Mouse (Mus musculus) monocyte, adult 59 days (primary cell): ENCODE results near the gene Higd2a. TPM values are rescaled to one million over a fixed set of nuclear protein-coding genes. Genes with fewer than 3 reads are reported as not detected.

Source experiments
- total RNA-seq, 2 experiments: library from RNA; stranded (reverse); gene quantifications; one replicate each; pipeline ENCODE4 v1.2.4; 2023

The Higd2a gene
- total RNA-seq: 10 to 100 TPM; 93.5 to 98.7 TPM

DNA sequence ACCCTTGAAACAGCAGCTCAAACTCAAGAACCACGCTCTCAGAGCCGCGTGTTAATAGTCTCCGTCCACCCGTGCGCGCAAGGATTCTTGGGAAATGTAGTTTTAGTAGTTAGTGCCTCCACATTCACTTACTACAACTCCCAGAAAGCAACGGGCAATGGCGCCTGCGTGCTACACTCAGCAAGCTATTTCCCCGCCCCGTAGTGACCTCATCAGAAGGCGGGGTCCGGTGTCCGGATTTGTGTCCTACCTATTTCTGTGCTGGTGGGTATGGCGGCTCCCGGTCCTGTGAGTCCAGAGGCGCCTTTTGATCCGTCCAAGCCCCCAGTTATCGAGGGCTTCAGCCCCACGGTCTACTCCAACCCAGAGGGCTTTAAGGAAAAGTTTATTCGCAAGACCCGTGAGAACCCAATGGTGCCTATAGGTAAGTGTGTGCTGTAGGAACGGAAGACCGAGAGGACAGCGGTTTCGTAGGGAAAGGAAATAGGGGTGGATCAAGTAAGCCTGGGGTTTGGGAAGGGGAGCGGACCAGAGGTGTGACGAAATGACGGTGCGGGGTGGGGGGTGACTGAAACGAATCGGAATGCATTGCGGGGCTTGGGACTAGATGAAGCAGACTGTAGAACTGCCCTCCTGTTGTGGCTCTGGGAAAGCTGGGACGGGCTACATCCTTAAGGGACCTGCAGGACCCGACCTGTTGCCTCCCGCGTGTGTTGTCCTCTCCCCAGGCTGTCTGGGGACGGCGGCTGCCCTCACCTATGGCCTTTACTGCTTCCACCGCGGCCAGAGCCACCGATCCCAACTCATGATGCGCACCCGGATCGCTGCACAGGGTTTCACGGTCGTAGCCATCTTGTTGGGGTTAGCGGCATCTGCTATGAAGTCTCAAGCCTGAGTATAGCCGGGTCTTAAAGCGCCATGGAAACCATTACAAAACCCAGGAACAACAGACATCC lies at the start of gene Higd2a, which contains the start of gene Nop16:
Gene Higd2a (plus strand): TSS at position 212 of the 956 bp plus-strand sequence.
Gene Nop16 (minus strand): TSS at position 95 of the 956 bp plus-strand sequence.

DNA sequence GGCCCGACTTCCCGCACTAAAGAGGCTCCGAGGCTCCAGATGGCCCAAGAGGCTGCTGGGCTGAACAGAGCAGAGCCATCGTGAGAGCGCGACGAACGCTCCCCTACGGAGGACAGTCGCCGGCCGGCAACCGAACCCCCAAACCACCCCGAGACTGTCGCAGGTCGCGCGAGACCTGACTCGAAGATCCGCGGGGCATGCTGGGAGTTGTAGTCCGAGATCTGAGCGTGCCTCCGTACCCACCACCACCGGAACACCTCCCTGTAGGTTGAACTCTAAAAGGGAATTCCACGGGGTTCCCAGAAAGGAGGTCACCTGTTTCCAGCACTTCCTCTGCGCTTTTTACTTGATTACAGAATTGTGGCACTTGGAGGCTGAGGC lies 24.8 kb upstream of the Higd2a start, which contains the start of gene 4833439L19Rik:
Gene 4833439L19Rik (minus strand): TSS at position 235 of the 381 bp plus-strand sequence.

DNA sequence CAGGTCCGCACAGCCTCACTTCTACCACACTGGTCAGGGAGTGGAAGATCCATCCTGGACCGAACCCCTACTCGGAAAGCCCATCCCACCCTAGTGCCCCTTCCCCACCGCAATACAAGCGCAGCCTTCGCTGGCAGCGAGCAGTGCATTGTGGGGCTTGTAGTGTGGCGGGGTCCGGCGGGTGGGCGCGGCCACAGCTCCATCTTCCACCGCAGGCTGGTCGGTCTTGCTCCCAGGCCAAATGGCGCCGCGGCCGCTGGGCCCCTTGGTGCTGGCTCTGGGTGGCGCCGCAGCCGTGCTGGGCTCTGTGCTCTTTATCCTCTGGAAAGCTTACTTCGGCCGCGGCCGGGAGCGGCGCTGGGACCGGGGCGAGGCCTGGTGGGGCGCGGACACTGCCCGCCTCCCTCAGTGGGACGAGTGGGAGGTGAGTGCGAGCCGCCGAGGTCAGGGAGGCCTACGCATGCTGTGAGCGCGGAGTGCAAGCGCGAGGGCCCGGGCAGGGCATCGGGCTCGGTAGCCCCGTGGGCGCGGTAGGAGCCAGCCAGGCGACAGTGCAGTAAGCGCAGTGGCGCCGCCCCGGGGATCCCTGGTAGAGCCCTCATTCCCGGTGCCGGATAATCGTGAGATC lies 15.0 kb upstream of the Higd2a start, which contains the start of gene Arl10:
Gene Arl10 (plus strand): TSS at position 162 of the 628 bp plus-strand sequence.

DNA sequence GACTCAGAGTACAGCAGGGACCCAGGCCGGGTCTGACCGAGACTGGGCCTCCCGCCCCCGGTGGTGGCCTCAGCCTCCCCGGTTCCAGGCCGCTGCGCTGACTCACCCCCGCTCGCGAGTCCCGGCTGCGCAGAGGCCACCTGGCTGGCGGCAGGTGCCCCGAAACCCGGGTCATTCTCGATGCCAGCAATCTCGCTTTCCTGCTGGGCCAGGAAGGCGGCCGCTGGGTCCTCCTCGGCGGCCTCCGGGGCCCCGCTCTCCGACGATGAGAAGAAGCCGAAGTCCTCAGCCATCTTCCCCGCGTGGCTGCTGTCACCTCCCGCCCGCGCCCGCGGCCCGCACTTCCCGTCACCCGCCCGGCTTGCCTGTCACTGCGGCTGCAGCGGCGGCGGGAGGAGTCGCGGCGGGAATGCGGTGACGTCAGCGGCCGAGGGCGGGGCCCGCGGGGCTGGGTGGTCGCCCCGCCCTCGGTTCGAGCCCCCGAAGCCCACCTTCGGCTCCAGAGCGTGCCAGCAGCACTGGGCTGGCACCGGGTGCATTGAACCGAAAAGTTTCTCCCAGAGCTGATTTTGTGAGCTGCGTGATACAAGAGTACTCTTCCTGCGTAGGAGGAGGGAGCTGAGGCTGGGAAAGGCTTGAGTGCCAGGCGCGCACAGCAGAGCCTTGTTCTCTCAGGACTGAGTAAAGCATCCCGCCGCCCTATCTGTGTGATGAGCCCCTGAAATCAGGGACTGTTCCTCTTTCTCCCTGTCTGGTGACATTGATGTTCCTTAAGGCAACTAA lies 21.2 kb downstream of the Higd2a start, which contains the start of gene Cltb:
Gene Cltb (minus strand): TSS at position 373 of the 783 bp plus-strand sequence.

DNA sequence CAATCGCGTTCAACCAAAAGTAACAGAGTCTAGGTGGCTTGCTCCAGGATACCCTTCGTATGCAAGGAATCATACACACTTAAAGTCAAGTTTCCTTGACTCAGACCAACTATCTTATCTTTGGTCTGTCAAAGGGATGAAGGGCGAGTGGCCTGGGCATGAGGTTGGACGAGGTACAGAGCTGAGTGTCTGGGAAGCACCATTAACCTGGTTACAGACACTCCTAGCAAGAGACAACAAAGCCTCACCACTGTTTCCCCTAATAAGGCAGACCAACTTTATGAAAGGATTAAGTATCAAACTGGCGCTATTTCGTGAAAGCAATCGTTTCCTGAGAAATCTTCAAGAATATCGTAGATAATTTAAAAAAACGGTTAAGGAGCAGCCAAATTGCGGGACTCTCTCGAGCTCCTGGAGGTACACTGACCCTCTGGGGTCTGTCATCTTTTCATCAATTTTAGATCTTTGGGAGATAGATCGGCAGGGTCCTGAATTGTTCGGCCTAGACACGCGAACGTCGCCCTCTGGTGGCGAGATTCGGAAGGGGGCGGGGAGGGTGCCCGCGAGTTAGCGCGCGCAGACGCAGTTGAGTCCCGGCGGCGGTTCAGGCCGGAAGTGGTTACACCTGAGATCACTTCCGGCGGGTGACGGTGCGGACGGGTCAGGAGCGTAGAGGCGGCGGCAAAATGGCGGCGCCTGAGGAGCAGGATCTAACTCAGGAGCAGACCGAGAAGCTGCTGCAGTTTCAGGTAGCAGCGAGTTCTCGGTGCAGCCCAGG lies 31.3 kb downstream of the Higd2a start, which contains the start of gene Faf2:
Gene Faf2 (plus strand): TSS at position 630 of the 778 bp plus-strand sequence.

Other genes with a start within 250 kb of the Higd2a start
- 1 to 10 TPM; 4.0 to 4.1 TPM for gene Cplx2, start 218.9 kb upstream of the Higd2a start, total RNA-seq
- 10 to 100 TPM; 19.5 to 22.8 TPM for gene Thoc3, start 121.4 kb upstream of the Higd2a start, total RNA-seq
- gene Simc1, start 86.4 kb upstream of the Higd2a start, total RNA-seq: 1 to 10 TPM; 5.4 to 7.9 TPM
- 10 to 100 TPM; 56.1 to 56.8 TPM for gene 4833439L19Rik, start 24.8 kb upstream of the Higd2a start, total RNA-seq
- gene Arl10, start 15.2 kb upstream of the Higd2a start, total RNA-seq: 10 to 100 TPM; 22.1 to 24.3 TPM
- 10 to 100 TPM; 13.4 to 16.0 TPM for gene Nop16, start 117 bp upstream of the Higd2a start, total RNA-seq
- 10 to 100 TPM; 24.2 to 26.4 TPM for gene Cltb, start 21.1 kb downstream of the Higd2a start, total RNA-seq
- gene Faf2, start 31.6 kb downstream of the Higd2a start, total RNA-seq: 10 to 100 TPM; 39.6 to 43.9 TPM
- gene Rnf44, start 103.7 kb downstream of the Higd2a start, total RNA-seq: 100 to 1,000 TPM; 133 to 136 TPM
- gene Cdhr2, start 111.3 kb downstream of the Higd2a start, total RNA-seq: not detected
- gene Gprin1, start 159.7 kb downstream of the Higd2a start, total RNA-seq: not detected
- not detected for gene Sncb, start 176.4 kb downstream of the Higd2a start, total RNA-seq
- gene Eif4e1b, start 193.8 kb downstream of the Higd2a start, total RNA-seq: not detected
- gene Tspan17, start 199.2 kb downstream of the Higd2a start, total RNA-seq: 10 to 100 TPM; 18.6 to 19.0 TPM